Mouse (Mus musculus) frontal cortex, postnatal 36 days (tissue): ENCODE measurements around the gene Pik3r6.

Source experiments
- DNase-seq, 2 experiments: peaks; one replicate each; pipeline ENCODE4 v3.0.0; 2022; ENCODE audit warnings: low spot score in 2 of 2

Pik3r6 gene

GRCm38 (mm10) chr11:68533971-68534475 lies 31.2 kb downstream of the Pik3r6 start:
- no peak for DNase-seq

- no peak for DNase-seq
Measured at GRCm38 (mm10) chr11:68536026-68536425, 33.2 kb downstream of the Pik3r6 start.

GRCm38 (mm10) chr11:68536465-68536864 lies 33.6 kb downstream of the Pik3r6 start:
- DNase-seq, result peak in 1 of 2 experiments; percentile 67

- peak in 1 of 2 experiments; percentile 58 for DNase-seq
Measured at GRCm38 (mm10) chr11:68539621-68540020, 36.8 kb downstream of the Pik3r6 start.

GRCm38 (mm10) chr11:68544554-68544953 lies 41.7 kb downstream of the Pik3r6 start:
- no peak for DNase-seq

GRCm38 (mm10) chr11:68545172-68545571 lies 42.4 kb downstream of the Pik3r6 start:
- no peak for DNase-seq

GRCm38 (mm10) chr11:68545682-68546222 lies 42.9 kb downstream of the Pik3r6 start:
- no peak for DNase-seq

GRCm38 (mm10) chr11:68547484-68547883 lies 44.7 kb downstream of the Pik3r6 start:
- DNase-seq, result no peak

GRCm38 (mm10) chr11:68549597-68549996 lies 46.8 kb downstream of the Pik3r6 start:
- no peak for DNase-seq

GRCm38 (mm10) chr11:68550358-68550757 lies 47.5 kb downstream of the Pik3r6 start:
- no peak for DNase-seq

- DNase-seq, result no peak
Measured at GRCm38 (mm10) chr11:68553981-68554471, 51.2 kb downstream of the Pik3r6 start.

- no peak for DNase-seq
Measured at GRCm38 (mm10) chr11:68555918-68556584, 53.2 kb downstream of the Pik3r6 start, which contains the start of gene Mfsd6l. TSS of gene Mfsd6l (plus strand) at chr11:68556186.

GRCm38 (mm10) chr11:68559546-68559945 lies 56.7 kb downstream of the Pik3r6 start:
- DNase-seq, result no peak

- no peak for DNase-seq
Measured at GRCm38 (mm10) chr11:68561957-68562950, 59.4 kb downstream of the Pik3r6 start.

- DNase-seq, result no peak
Measured at GRCm38 (mm10) chr11:68564356-68565031, 61.7 kb downstream of the Pik3r6 start.

GRCm38 (mm10) chr11:68565032-68565429 lies 62.2 kb downstream of the Pik3r6 start:
- no peak for DNase-seq

GRCm38 (mm10) chr11:68566447-68567059 lies 63.7 kb downstream of the Pik3r6 start:
- DNase-seq, result peak; percentile 84 to 92

- no peak for DNase-seq
Measured at GRCm38 (mm10) chr11:68570861-68571260, 68.0 kb downstream of the Pik3r6 start.

- no peak for DNase-seq
Measured at GRCm38 (mm10) chr11:68577076-68577475, 74.3 kb downstream of the Pik3r6 start.

- DNase-seq, result peak; percentile 41 to 65
Measured at GRCm38 (mm10) chr11:68579462-68579881, 76.7 kb downstream of the Pik3r6 start.

- DNase-seq, result no peak
Measured at GRCm38 (mm10) chr11:68580566-68580965, 77.7 kb downstream of the Pik3r6 start.
